Mouse (Mus musculus): ENCODE measurements at regions not wholly inside any gene's neighbourhood (a gene's known extent, or its start where the extent isn't known, plus 50 kb on each side); places are given as distances from the start of the nearest gene placed in this dataset.
"Not testable (repeated sequence)": the region's sequence is repeated elsewhere in the genome, so short reads cannot be mapped to it uniquely, and the experiment has no call there.

GRCm38 (mm10) chr10:126330305-126330969 lies 364.5 kb downstream of the Lrig3 start:
- DNase-seq = peak; percentile 65

GRCm38 (mm10) chr10:126320831-126321230 lies 354.9 kb downstream of the Lrig3 start:
- no peak for DNase-seq

GRCm38 (mm10) chr10:126319795-126320194 lies 353.8 kb downstream of the Lrig3 start:
- no peak for DNase-seq

- no peak for DNase-seq
These were observed 334.0 kb downstream of the Lrig3 start for GRCm38 (mm10) chr10:126299962-126300361.

- DNase-seq = no peak
These were observed 332.2 kb downstream of the Lrig3 start for GRCm38 (mm10) chr10:126298211-126298610.

GRCm38 (mm10) chr10:126295853-126296252 lies 329.9 kb downstream of the Lrig3 start:
- DNase-seq = no peak

- DNase-seq = no peak
These were observed 325.8 kb downstream of the Lrig3 start for GRCm38 (mm10) chr10:126291765-126292164.

GRCm38 (mm10) chr10:126285096-126285495 lies 319.1 kb downstream of the Lrig3 start:
- DNase-seq = not testable (repeated sequence)

- DNase-seq = no peak
These were observed 304.4 kb downstream of the Lrig3 start for GRCm38 (mm10) chr10:126270376-126270775.

- DNase-seq = no peak
These were observed 301.5 kb downstream of the Lrig3 start for GRCm38 (mm10) chr10:126267321-126267998.

GRCm38 (mm10) chr10:126257171-126257570 lies 291.2 kb downstream of the Lrig3 start:
- no peak for DNase-seq

GRCm38 (mm10) chr10:126254198-126254597 lies 288.2 kb downstream of the Lrig3 start:
- DNase-seq = no peak

GRCm38 (mm10) chr10:126249176-126249575 lies 283.2 kb downstream of the Lrig3 start:
- no peak for DNase-seq

- DNase-seq = no peak
These were observed 277.1 kb downstream of the Lrig3 start for GRCm38 (mm10) chr10:126243051-126243450.

- DNase-seq = no peak
These were observed 273.6 kb downstream of the Lrig3 start for GRCm38 (mm10) chr10:126239536-126239935.
